Mouse (Mus musculus): ENCODE measurements around the gene Gm43064. TPM values are rescaled to one million over a fixed set of nuclear protein-coding genes. Genes with fewer than 3 reads are reported as not detected.

Gene Gm43064
- polyA plus RNA-seq, 1 experiment = 0.14 TPM

GRCm38 (mm10) chr3:103852565-103853299 is 43.4 kb downstream of the Gm43064 start:
- no peak overlapping the region for H3K27ac ChIP-seq (ENCODE audit: insufficient read depth, low read depth, low read length)
- H3K27me3 ChIP-seq (replicated peaks; ENCODE audit: control insufficient read depth, insufficient read depth, low read length) = no peaks in the 10 kb centered on the region
- WGBS = 49% methylated on average over 3 of the region's 3 CpGs
- H3K36me3 ChIP-seq (ENCODE audit: control insufficient read depth, insufficient read depth, low read length) = no peaks in the 10 kb centered on the region
- peak; percentile 76 for DNase-seq
- H3K4me3 ChIP-seq (ENCODE audit: insufficient read depth, low read depth, low read length) = no peak overlapping the region
- 0 out of 2 replicates have a peak, but pooled peaks cover under 1% of the 10 kb centered on the region for H3K4me1 ChIP-seq (ENCODE audit: control insufficient read depth, insufficient read depth, low read length)
- no peak for TF ChIP-seq POLR2A (IDR thresholded peaks at IDR 0.05; ENCODE audit: low read depth, low read length)
- peak; percentile 50 for TF ChIP-seq CTCF (conservative IDR thresholded peaks at IDR 0.05; ENCODE audit: insufficient read depth, insufficient read length, low read depth, low read length)

GRCm38 (mm10) chr3:103853804-103854203 is 44.4 kb downstream of the Gm43064 start:
- Histone ChIP-seq H3K4me1 (ENCODE audit: control insufficient read depth, insufficient read depth, low read length) (0 out of 2 replicates have a peak, but pooled peaks cover 3% of the 10 kb centered on the region), H3K4me3 (ENCODE audit: insufficient read depth, low read depth, low read length) (no peak overlapping the region), H3K27ac (ENCODE audit: insufficient read depth, low read depth, low read length) (no peak overlapping the region), H3K36me3 (ENCODE audit: control insufficient read depth, insufficient read depth, low read length) (no peaks in the 10 kb centered on the region), H3K27me3 (replicated peaks; ENCODE audit: control insufficient read depth, insufficient read depth, low read length) (no peaks in the 10 kb centered on the region)
- TF ChIP-seq CTCF (conservative IDR thresholded peaks at IDR 0.05; ENCODE audit: insufficient read depth, insufficient read length, low read depth, low read length) = no peak
- TF ChIP-seq POLR2A (IDR thresholded peaks at IDR 0.05; ENCODE audit: low read depth, low read length) = no peak
- WGBS = 75% methylated on average over 8 of the region's 8 CpGs
- no peak for DNase-seq

DNA sequence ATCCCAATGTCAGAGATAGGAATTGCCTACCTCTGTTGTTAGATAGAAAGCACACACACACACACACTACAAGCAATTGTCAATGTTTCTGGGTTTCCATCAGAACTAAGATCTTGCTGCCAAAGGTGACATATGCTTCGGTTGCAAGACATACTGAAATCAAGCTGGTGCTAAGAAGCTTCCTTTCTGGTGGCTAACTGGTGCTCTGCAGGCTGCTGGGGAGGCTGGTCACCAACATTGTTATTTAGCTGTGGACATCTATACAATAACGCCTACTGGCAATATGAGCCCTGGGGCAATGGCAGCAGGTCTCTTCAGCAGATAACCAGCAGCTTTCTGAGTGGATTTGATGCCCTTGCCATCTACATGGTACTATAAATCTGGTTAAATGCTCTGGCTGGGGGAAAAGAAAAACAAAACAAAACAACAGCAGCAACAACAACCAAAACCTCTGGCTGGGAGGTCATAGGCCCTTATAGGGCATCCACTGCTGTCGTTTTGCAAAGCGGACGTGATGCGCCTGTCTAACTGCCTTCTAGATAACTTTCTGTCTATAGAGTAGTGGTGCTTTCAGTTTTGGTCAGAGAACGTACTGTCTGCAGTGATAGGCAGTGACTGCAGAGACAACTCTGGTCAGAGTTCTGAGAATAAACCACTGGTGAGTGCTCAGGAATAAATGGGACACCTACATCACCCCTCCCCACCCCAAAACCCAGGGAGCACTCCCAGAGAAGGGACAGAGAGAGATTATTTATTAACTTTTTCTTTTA is 47.8 kb downstream of the Gm43064 start:
- Histone ChIP-seq H3K27ac (ENCODE audit: insufficient read depth, low read depth, low read length) (no peak overlapping the region), H3K4me1 (ENCODE audit: control insufficient read depth, insufficient read depth, low read length) (peaks cover 3% of the 10 kb centered on the region; the same call in 1 of the 2 replicates), H3K4me3 (ENCODE audit: insufficient read depth, low read depth, low read length) (no peak overlapping the region), H3K27me3 (replicated peaks; ENCODE audit: control insufficient read depth, insufficient read depth, low read length) (no peaks in the 10 kb centered on the region), H3K36me3 (ENCODE audit: control insufficient read depth, insufficient read depth, low read length) (no peaks in the 10 kb centered on the region)
- no peak for TF ChIP-seq CTCF (conservative IDR thresholded peaks at IDR 0.05; ENCODE audit: insufficient read depth, insufficient read length, low read depth, low read length)
- no peak for TF ChIP-seq POLR2A (IDR thresholded peaks at IDR 0.05; ENCODE audit: low read depth, low read length)
- WGBS = 85% methylated on average over 7 of the region's 7 CpGs
- DNase-seq = peak; percentile 13

DNA sequence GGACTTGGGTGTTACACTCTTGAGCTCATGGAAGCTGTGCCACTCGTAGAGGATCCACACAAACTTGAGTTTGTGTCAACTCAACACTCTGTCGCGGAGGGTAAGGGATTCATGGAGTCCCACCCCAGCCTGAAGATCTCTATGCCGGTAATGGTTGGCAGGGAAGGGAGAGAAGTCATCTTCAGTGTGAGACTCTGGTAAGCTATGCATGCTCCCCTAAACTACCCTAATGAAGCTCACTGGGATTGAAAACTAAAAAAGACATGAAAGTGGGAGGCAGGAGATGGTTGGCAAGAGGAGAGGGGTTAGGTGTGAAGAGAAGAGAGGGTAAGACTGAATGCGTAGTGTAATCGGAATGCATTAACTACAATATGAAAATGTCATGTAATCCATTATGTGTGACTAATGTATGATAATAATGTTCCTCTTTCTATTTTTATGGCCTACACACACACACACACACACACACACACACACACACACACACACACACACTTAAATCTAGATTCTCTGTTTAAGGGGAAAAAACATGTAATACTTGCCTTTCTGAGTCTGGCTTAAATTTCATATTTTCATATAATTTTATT is 48.7 kb downstream of the Gm43064 start:
- H3K36me3 ChIP-seq (ENCODE audit: control insufficient read depth, insufficient read depth, low read length) = no peaks in the 10 kb centered on the region
- H3K27ac ChIP-seq (ENCODE audit: insufficient read depth, low read depth, low read length) = no peak overlapping the region; the same call in 1 of the 2 replicates
- H3K4me3 ChIP-seq (ENCODE audit: insufficient read depth, low read depth, low read length) = no peak overlapping the region
- WGBS = 93% methylated on average over 6 of the region's 6 CpGs
- H3K4me1 ChIP-seq (ENCODE audit: control insufficient read depth, insufficient read depth, low read length) = peaks cover 6% of the 10 kb centered on the region; the same call in 1 of the 2 replicates
- TF ChIP-seq POLR2A (IDR thresholded peaks at IDR 0.05; ENCODE audit: low read depth, low read length) = no peak
- no peak for TF ChIP-seq CTCF (conservative IDR thresholded peaks at IDR 0.05; ENCODE audit: insufficient read depth, insufficient read length, low read depth, low read length)
- H3K27me3 ChIP-seq (replicated peaks; ENCODE audit: control insufficient read depth, insufficient read depth, low read length) = no peaks in the 10 kb centered on the region
- DNase-seq = no peak

GRCm38 (mm10) chr3:103858881-103859801 is 49.8 kb downstream of the Gm43064 start, which contains the start of gene Ptpn22:
Ptpn22 (plus strand) TSS chr3:103859795.
- Histone ChIP-seq H3K27me3 (replicated peaks; ENCODE audit: control insufficient read depth, insufficient read depth, low read length) (no peaks in the 10 kb centered on the region), H3K36me3 (ENCODE audit: control insufficient read depth, insufficient read depth, low read length) (no peaks in the 10 kb centered on the region), H3K4me3 (ENCODE audit: insufficient read depth, low read depth, low read length) (no peak within 1 kb of the TSS), H3K4me1 (ENCODE audit: control insufficient read depth, insufficient read depth, low read length) (peaks cover 6% of the 10 kb centered on the region; the same call in 1 of the 2 replicates), H3K27ac (ENCODE audit: insufficient read depth, low read depth, low read length) (peak within 1 kb of the TSS; percentile 58)
- 68% methylated on average over 12 of the region's 12 CpGs for WGBS
- TF ChIP-seq CTCF (conservative IDR thresholded peaks at IDR 0.05; ENCODE audit: insufficient read depth, insufficient read length, low read depth, low read length) = no peak
- TF ChIP-seq POLR2A (IDR thresholded peaks at IDR 0.05; ENCODE audit: low read depth, low read length) = no peak
- DNase-seq = peak; percentile 54

DNA sequence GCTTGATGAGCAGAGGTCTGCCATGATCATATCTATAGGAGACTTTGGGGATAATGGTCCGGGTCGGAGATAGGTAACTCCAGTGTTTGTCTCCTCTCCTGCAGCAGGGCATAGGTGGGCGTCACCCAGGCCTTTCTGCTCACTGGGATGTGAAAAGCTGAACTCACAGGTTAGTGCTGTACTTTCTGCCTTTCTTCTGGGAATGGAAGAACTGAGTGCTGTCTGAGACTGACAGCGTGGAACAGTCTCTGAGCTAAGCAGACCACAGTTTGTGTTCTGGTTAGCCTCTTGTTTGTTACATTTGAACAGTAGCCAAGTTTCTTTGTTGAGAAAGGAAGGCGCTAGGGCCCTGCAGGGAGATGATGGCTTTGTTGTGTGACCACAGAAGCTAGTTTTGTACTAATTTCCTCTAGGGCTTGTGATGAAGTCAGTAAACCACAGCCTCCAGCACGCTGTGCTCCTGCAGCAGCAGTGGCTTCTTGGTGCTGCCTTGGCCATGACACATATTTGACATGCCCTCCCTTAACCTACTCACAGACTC is 50.5 kb downstream of the Gm43064 start:
- 34% methylated on average over 6 of the region's 6 CpGs for WGBS
- H3K27me3 ChIP-seq (replicated peaks; ENCODE audit: control insufficient read depth, insufficient read depth, low read length) = no peaks in the 10 kb centered on the region
- no peaks in the 10 kb centered on the region for H3K36me3 ChIP-seq (ENCODE audit: control insufficient read depth, insufficient read depth, low read length)
- H3K4me1 ChIP-seq (ENCODE audit: control insufficient read depth, insufficient read depth, low read length) = peaks cover 6% of the 10 kb centered on the region; the same call in 1 of the 2 replicates
- no peak overlapping the region for H3K4me3 ChIP-seq (ENCODE audit: insufficient read depth, low read depth, low read length)
- TF ChIP-seq POLR2A (IDR thresholded peaks at IDR 0.05; ENCODE audit: low read depth, low read length) (peak; percentile 5), CTCF (conservative IDR thresholded peaks at IDR 0.05; ENCODE audit: insufficient read depth, insufficient read length, low read depth, low read length) (no peak)
- peak overlapping the region; percentile 58 for H3K27ac ChIP-seq (ENCODE audit: insufficient read depth, low read depth, low read length)
- peak; percentile 62 for DNase-seq
